Mouse (Mus musculus) liver, postnatal 0 days (tissue): ENCODE data around the gene Oprm1.

ENCODE experiments used
- CTCF ChIP-seq: sonication (generic); IDR thresholded peaks from 2 replicates; pipeline ENCODE4 v1.5.1; 2016; ENCODE audit warnings: antibody characterized with exemption, low read depth
- EP300 ChIP-seq: IDR thresholded peaks from 2 replicates; pipeline ENCODE4 v1.6.1; 2016; ENCODE audit warnings: antibody characterized with exemption, low read depth, mild to moderate bottlenecking

GRCm38 (mm10) chr10:6930398-6930797, 172.1 kb downstream of the Oprm1 start:
- TF ChIP-seq CTCF (no peak), EP300 (no peak)
